Mouse (Mus musculus): ENCODE data around the gene Prmt8.
A peak's percentile ranks its signal among the peaks of the same experiment; 100 is the strongest.

The Prmt8 gene

DNA sequence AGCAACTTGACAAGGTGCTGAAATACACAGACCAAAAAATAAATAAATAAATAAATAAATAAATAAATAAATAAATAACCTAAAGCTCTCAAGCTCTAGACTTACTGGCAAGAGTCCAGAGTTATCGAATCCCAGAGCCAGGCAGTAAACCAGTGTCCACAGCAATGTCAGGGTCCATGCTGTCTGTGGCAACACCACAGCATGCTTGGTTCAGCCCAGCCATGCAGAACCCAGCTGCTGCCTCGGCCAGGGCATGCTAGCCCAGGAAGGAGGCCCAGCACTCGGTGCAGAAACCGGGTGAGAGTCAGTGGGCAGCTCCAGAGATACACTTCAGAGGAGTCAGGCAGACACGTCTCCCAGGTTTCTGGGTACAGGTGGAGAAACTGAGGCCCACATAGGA, 29.4 kb downstream of the Prmt8 start:
- DNase-seq (ENCODE audit: low read depth) = no peak

DNA sequence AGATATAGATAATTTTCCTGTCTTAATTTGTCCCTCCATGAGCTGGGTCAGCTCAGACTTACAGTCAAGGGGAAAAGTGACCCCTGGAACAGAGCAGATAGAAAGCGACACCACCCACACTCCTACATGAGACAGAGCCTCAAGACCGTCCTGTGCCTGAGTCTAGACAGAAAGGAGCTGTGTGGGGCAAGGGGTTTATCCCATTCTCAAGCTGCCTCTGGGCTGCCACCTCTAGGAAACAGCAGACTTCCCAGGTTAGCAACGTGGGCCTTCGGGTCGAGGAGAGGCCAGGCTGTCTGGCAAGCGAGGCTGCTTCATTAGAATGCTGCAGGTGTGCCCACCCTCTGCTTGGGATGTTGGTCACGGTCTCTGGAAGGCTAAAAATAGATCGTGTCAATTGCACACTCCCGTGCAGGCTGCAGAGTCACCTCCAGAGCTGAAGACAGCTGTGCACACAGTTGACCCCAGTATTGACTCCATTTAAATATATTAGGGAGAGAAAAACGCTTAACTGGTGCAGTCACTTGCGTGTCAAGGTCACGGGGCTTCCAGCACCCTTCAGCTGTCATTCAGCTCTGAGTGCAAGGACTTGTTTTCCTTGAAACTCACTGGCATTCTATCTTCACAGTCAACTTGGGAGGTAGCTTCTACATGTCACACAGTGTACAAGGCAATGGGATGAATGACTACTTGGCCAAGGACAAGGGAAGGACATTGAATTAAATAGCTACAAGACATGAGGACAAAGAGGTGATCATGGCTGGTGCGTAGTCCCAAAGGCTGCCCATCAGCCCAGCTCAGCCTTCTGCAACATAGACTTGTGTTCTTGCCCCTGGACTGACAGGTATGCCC, 33.9 kb downstream of the Prmt8 start:
- DNase-seq (ENCODE audit: low read depth) = no peak

DNA sequence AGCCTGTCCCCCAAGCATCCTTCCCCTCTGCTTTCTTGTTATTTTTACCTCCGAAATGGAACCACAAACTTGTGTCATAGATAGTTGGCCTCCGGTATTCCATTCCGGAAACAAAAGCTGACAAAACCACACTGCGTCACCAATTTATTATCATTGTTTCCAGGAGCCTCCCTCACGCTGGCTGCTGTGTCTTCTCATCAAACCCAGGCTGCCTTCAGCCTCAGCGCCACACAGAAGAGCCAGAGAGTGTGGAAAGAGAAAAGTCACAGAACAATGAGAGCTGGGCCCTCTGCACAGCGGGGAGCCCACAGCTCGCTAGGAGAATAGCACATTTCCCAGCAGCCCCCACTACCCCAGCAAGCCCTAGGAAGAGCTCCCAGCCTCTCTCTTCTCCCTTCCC, 46.1 kb downstream of the Prmt8 start:
- peak; percentile 3 for DNase-seq (ENCODE audit: low read depth)

DNA sequence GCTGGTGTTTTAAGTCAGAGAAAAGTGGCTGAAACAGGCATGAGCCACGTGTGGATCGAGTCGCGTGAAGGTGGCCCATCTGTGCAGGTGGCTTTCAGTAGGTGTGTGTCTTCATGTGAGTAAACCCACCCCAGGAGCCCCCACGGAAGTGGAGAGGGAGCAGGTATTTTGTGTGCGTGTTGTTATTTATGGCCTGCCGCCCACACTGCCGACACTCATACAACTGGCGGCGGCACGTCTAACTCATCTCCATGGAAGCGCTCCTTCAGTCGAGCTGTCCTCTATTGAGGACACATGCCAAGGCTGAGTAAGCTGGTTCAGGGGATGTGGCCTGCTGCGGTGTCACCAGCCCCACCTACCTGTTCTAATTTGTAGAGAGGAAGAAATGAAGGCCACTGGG, 49.4 kb downstream of the Prmt8 start:
- DNase-seq (ENCODE audit: low read depth) = no peak

DNA sequence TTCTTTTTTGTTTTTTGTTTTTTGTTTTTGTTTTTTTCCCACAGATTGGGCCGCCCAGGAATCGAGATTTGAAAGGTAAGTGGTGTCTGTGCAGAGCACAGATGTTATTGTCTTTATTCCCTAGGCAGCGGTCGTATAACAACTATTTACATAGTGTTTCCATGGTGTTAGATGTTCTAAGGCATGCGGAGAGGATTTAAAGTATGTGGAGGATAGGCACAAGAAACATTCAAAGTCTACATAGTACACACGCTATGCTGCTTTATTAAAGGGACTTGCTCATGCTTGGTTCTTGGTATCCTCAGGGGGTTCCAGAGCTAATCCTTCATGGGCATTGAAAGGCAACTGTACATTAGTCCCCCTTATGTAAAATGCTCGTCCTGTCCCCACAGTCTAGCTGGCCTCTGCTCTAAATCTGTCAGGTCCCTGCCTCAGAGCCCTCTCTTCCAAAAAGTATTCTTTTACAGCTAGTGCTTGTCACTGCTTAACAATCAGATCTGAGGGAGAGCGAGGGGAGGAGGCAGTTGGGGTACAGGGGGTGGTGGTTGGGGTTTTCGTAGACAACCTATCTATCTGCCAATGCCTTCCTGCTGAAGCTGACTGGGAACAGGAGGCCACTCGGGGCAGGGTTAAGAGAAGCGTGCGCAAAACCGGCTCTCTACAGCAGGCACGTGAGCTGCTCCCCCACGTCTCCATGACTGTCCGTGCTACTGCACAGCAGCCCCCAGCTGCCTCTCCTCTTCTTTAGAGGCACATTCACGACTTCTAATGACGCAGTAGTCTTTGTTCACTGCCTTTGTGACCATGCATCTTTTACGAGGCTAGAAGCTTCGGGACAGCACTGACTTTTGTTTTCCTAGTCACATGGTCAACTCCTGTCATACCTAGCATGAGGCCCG, 51.8 kb downstream of the Prmt8 start:
- DNase-seq (ENCODE audit: low read depth) = no peak

DNA sequence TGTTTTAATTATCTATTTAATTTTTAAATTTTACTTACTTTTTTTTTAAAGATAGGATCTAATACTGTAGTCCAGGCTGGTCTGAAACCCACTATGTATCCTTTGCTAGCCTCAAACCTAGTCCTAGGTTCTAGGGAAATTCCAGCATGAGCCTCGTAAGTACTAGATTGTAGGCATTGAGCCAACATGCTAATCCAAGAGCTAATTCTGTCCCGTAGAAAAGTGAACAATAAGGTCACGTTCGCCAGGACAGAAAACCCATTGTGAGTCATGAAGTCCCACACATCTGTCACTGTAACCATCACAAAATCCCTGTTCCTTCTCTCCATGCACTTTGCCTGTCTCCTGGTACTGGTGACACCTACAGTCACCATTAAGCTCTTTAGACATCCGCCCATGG, 53.8 kb downstream of the Prmt8 start:
- no peak for DNase-seq (ENCODE audit: low read depth)

DNA sequence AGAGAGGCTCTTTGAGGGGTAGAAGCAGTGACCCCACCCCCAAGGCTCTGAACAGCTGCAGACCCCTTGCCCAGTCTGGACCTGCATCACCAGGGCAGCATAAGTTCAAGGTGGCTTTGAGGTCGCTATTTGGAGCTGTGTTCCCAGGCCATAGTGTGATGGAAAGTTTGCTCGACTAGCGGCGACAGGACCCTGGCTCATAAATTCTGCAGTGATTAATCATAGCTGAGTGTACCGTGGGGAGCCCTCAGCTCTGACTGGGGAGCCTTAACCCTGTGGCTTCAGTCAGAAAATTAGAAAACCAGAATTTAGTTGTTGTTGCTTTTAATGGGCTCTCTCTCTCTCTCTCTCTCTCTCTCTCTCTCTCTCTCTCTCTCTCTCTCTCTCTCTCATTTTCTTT, 54.4 kb downstream of the Prmt8 start:
- no peak for DNase-seq (ENCODE audit: low read depth)

DNA sequence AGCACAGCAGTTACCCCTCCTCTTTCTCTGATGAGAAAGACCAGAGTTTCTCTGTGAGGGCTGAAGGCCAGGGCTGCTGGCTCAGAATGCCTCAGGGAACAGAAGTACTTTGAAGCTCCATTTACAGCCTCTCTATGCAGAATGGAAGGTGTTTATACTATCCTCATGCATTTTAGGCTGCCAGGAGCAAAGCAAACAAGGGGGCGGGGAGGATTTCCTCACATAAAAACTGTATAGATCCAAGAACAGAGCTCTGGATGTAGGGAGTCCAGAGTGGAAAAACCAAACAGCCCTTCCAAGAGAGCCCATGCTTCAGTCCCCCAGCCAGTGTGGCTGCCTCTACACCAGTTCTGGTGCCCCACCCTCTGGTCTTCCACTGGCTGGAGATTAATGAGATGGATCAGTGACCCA, 61.0 kb downstream of the Prmt8 start:
- DNase-seq (ENCODE audit: low read depth) = no peak

DNA sequence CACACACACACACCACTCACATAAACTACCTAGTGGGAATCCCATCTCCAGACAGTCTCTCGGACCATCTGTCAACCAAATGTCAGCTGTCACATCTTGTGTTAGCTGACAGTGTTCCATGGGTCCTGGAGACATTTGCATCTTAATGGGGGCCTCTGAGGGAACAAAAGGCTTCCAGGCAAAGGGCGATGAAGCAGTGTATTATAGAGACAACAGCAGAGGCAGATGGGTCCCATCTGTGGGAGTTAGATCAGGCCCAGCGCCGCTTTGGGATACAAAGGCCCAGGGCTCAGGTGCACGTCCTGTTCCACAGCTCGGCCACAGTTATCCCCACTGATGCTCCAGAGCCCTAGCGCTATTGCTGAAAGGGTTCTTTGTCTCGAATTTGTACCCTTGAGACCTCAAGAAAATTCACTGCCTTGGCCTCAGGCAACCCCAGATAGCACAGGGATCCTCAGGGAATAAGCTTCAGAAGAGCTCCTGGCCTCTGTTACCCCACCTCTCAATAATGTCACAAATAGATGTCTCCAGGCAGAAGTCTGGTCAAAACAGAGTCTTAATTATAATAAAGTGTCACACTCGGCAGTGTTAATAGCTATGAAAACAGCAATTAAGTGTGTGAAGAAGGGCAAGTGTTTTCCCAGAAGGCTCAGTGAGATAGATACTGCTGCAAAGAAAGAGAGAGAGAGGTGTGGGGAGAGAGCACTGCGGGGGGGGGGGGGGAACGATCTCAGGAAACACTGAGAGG, 68.1 kb downstream of the Prmt8 start:
- no peak for DNase-seq (ENCODE audit: low read depth)

DNA sequence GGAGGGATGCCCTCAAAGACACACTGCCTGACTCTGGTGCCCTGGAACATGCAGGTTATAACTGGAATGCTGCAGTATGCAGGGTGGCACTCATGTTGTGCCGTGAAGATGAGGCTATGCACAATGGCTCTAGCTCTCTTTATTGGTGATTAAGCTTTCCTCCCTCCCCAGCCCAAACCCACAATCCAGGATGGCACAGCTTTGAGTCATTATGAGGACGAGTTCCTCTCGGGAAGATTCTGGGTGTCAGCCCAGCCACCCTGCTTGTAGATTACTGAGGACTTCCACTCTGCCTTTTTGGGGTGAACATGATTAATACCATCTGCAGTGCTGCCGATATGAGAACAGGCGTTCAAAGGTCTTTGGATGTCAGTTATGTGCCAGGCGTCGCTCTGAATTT, 75.6 kb downstream of the Prmt8 start:
- no peak for DNase-seq (ENCODE audit: low read depth)

DNA sequence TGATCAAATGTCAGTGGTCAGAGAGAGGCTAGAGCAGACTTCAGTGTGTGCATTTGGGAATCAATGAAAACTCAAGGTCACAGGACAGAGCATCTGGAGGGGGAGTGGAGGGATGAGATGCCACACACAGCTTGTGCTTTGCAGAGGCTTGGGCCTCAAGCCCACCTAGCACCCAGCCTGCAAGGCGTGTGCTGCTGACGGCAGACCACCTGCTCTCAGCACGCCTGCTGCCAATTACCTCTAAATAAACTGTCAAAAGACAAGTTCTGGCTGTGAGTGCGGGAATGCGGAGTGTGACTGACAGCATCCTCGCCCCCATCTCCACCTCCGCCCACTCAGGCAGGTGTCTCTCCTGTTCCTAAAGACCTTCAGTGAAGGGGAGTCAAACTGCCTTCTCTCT, 77.0 kb downstream of the Prmt8 start:
- DNase-seq (ENCODE audit: low read depth) = no peak

DNA sequence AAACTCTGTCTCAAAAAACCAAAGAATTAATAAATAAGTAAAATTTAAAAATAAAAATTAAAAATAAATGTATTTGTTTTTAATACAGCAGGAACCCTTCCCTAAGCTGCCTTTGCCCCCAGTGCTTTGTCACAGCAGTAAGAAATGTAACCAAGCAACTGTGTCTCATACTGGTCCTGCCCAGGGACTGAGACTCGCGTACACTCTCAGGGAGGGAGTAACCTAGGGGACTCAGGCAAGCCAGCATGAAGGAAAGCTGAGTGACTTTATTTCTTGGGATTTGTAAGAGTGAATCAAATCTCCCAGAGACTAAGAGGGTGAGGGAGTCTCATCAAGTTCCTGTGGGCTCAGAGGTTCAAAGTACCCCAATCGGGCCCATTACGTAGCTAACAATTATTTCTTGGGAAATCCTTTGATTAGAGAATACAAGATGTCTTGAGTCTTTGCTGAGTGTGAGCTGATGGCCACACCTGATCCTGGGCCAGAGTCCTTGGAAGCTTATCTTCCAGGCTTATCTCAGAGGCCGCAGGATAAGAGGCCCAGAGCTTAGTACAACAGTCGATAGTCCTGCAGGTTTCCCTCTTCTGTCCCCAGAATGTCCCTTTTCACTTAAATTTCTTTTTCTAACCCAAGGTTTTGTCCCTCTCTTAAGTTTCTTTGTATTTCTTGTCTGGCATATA, 82.0 kb downstream of the Prmt8 start:
- DNase-seq (ENCODE audit: low read depth) = no peak

DNA sequence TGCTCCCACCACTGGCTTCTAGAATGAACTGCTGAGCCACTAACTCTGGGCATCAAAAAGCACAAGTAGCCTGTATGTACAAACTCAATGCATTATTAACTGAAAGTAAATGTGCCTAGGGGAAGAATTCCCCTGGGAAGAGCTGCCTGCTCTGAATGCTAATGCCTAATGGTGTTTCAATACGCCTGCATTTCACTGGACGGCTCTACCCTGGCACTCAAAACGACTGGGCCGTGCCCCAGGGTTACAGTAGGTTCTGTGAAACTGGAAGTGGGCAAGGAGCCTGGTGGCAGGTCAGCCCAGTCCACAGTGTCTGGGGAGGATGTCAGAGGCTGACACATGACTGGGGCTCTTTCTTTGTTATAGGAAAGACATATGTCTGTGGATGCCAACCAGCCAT, 84.3 kb downstream of the Prmt8 start:
- DNase-seq (ENCODE audit: low read depth) = no peak

DNA sequence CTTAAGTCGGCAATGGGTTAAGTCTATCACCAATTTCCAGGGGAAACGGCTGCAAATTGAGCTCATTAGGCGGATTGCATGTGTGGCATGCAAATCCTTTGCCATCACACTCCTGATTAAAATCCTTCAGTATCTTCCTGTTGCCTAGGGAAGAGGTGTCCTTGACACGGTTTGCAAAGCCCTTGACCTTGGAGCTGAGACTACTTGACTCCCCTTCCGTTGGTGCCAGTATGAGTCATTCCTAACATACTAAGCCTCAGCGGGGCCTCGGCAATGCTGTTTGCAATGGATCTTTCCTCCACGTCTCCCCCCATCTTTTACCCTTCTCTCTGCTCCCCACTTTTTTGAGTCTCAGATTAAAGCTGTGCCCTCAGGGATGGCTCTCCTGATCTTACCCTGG, 85.7 kb downstream of the Prmt8 start:
- DNase-seq (ENCODE audit: low read depth) = no peak

DNA sequence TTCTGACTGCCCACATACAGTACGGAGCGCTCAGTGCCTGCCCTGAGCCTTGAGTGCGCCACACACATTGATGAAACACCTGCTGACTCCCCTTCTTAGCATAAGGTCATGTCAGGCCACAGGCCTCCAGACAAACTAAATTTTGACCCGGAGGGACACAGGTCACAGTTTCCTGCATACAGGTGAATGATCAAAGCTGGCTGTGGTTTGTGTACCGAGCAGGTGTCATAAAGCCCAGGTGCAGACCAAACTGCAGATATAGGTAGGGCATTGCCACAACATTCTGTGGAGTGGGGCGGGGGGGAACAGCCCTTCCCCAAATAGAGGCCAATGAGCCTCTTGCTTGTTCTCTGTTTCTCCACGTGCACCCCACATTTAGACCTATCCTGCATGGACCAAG, 88.5 kb downstream of the Prmt8 start:
- no peak for DNase-seq (ENCODE audit: low read depth)

DNA sequence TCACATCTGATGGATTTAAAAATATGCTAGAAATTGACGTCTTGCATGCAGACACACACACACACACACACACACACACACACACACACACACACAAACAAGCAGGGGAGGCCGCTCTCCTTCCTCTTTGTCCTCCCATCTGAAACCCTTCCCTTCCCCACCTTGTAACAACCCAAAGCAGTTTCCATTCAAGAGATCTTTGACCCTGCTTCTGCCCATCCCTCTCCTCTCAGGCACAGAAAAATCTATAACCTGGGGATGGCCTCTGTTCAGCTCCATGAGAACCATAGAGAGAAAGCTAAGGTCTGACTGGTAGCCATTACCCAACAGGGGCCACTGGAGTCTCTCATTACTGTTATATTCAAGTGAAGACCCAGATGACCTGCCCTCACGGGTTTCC, 90.3 kb downstream of the Prmt8 start:
- DNase-seq (ENCODE audit: low read depth) = no peak

DNA sequence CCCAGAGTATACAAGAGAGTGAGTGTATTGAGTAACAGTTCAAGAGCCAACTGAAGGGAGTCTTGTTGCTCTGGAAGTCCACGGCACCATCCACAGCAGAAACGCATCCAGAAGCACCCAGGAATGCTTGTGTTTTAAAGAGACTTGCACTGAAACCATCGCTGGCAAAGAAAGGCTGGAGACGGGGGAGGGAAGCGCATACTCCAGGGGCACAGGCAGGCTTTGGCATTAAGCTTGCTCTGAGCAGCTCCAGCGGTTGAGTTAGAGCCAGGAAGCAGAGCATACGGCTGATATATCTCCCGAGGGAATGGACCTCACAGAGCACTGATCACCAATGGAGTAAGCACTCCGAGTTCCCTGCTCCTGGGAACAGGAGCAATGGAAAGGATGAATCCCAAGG, 91.0 kb downstream of the Prmt8 start:
- no peak for DNase-seq (ENCODE audit: low read depth)

DNA sequence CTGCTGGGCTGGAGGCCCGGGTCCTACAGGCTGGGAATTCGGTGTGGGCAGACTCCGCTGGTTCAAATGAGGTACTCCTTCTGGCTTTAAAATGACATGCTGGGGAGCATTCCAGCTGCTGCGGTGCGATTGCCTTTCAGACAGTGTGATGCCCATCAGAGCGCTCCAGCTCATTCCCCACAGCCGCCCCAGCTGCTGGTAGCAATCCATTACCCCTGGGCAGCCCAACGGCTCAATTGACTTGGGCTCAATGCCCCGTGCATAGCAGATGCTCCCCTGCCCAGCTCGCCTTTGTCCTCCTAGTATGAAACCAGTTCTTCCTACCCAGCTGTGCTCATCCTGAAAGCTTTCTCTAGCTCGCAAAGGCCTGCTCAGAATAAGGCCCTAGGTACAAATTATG, 92.4 kb downstream of the Prmt8 start:
- DNase-seq (ENCODE audit: low read depth) = no peak

DNA sequence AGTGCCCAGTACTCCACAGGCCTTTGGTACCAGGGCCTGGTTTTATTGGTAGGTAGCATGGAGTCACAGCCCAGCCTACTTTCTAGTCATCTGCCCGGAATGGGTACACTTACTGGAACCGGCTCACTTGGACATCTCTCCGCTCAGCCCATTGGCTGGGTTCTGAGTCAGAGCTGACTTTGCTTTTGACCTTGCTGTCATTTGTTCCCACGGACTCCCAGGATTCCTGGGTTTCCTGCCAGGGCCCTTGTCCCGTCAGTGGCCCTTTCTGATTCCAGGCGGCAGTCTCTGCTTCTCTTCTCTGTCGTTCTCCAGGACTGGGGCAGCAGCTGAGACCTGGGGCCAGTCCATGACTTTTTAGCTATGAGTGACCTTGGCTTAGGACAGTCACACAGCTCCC, 97.2 kb downstream of the Prmt8 start:
- no peak for DNase-seq (ENCODE audit: low read depth)

DNA sequence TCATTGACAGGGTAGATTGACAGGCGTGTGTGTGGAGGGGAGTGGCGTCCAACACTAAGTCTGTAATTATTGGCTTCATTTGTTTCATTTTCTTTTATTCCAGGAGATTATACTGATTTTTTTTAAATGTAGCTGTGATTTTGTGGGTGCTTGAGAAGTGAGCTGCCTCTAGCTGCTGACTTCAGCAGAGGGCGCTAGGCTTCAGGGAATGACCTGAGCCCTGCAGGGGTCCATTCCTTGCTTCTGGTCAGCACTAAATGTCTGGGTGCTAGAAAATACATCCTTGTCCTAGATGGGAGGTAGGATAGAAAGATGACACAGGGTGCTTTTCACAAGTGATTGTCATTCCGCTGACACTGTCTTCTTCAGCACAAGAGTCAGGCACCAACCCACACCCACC, 99.2 kb downstream of the Prmt8 start:
- no peak for DNase-seq (ENCODE audit: low read depth)

DNA sequence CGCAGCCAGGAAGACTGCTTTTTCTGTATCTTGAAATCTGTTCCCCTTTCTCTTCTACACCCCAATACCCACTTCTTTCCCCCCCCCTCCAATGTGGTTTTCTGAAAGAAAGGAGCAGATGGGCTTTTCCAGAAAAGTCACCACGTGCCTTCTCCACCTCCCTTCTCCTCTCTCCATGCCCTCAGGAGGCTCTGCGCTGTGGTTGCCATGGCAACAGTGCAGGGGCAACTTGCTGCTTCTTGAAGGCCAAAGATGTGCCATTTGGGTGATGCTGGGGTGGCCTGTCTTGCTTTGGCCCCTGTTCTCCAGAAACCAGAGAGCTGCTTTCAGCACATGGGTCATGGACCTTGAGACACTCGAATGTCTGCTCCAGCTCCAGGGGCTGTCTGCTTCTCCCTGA, 100.0 kb downstream of the Prmt8 start:
- no peak for DNase-seq (ENCODE audit: low read depth)

DNA sequence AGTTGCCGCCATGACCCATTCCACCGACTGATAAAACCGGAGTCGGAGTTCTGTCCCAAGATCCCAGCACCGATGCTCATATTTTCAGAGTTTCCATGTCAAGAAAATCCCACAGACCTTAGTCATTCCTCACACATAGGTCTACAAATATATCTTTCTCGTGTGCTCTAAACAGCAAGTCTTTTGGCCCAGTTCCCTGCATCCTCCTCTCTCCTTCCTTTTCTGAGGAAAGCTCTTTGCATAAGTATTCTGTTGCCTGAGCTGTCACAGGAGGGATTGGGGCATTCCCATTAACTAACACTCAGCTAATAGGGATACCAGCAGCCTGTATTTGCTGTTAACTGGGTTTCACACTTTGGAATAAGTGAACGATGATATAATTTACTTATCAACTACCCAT, 106.0 kb downstream of the Prmt8 start:
- no peak for DNase-seq (ENCODE audit: low read depth)
